Mouse (Mus musculus): ENCODE measurements around the gene Bhlhe23. TPM values are rescaled to one million over a fixed set of nuclear protein-coding genes. Genes with fewer than 3 reads are reported as not detected.

Gene Bhlhe23
- polyA plus RNA-seq (2012; rRNA removed; ENCODE audit: low replicate concordance), result not detected in 2 replicates

DNA sequence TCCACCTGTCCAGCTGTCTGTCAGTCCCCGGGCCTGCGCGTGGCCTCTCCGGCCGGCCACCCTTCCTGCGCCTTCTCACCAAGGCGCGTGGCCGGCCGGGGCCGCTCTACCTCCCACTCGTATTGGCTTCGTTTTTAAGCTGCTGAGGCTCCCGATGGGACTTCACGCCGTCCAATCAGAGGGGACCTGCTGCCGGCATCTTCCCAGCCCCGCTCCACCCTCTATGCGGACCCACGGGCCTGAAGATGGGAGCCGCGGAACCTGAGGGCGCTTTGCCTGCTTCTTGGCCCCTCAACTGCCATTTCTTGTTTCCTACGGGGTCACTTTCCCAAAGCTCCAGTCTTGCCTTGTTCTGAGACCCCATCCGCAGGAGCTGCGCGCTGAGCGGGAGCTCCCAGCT lies at the start of gene Bhlhe23:
Bhlhe23 (minus strand) TSS at position 108 of the 400 bp plus-strand sequence.

DNA sequence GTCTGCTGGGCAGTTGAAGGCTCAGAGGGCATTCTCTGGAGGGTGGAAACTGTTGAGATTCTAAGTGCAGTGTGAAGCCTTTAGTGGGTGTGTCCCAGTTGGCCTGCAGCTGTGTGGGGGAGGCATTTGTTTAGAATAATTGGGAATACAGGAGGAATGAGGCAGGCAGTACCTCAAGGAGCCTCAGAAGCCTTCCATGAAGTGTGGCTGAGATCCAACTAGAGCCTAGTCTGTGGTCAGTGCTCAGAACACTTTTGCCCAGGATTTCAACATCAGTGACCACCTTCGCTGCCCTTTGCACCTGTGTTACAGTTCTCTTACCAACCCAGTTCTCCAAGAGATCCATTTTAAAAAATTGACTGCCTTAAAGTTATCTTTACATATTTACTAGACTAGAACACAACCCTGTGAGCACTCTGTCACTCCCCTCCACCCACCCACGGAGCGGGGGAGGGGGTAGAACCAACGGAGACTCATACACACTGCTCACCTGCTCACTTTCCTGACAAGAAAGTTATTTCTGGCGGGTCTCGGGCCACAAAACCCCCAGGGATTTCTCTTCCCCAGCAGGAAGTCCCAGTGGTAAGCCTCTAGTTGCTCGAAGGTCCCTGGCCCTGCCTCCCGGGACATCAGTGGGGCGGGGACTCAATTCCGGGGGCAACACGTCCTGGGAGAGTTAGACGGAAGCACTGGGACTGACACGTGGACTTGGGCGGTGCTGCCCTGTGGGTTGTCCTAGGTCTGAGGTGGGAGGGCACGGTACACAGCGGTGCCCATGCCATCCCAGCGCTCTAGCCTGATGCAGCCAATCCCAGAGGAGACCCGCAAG lies 51.9 kb downstream of the Bhlhe23 start, which contains the start of gene Slc17a9:
Slc17a9 (plus strand) TSS at position 679 of the 829 bp plus-strand sequence.

Other genes with a start within 250 kb of the Bhlhe23 start
- 24.8 and 28.3 TPM in 2 replicates for gene Mrgbp, start 195.6 kb downstream of the Bhlhe23 start, polyA plus RNA-seq (2012; rRNA removed; ENCODE audit: low replicate concordance)
- 26.0 and 34.5 TPM in 2 replicates for gene Ogfr, start 187.7 kb downstream of the Bhlhe23 start, polyA plus RNA-seq (2012; rRNA removed; ENCODE audit: low replicate concordance)
- gene Col9a3, start 179.1 kb downstream of the Bhlhe23 start, polyA plus RNA-seq (2012; rRNA removed; ENCODE audit: low replicate concordance), result 2.9 and 6.2 TPM in 2 replicates
- 0.14 TPM in 1 of 2 replicates, not detected in the other for gene Tcfl5, start 134.2 kb downstream of the Bhlhe23 start, polyA plus RNA-seq (2012; rRNA removed; ENCODE audit: low replicate concordance)
- gene Dido1, start 66.9 kb downstream of the Bhlhe23 start, polyA plus RNA-seq (2012; rRNA removed; ENCODE audit: low replicate concordance), result 11.9 and 18.3 TPM in 2 replicates
- gene Gid8, start 66.8 kb downstream of the Bhlhe23 start, polyA plus RNA-seq (2012; rRNA removed; ENCODE audit: low replicate concordance), result 20.8 and 40.7 TPM in 2 replicates
- 36.7 and 46.3 TPM in 2 replicates for gene Slc17a9, start 51.6 kb downstream of the Bhlhe23 start, polyA plus RNA-seq (2012; rRNA removed; ENCODE audit: low replicate concordance)
- gene Ythdf1, start 144.0 kb upstream of the Bhlhe23 start, polyA plus RNA-seq (2012; rRNA removed; ENCODE audit: low replicate concordance), result 22.5 and 61.6 TPM in 2 replicates
- not detected in 2 replicates for gene Birc7, start 152.1 kb upstream of the Bhlhe23 start, polyA plus RNA-seq (2012; rRNA removed; ENCODE audit: low replicate concordance)
- gene Nkain4, start 177.8 kb upstream of the Bhlhe23 start, polyA plus RNA-seq (2012; rRNA removed; ENCODE audit: low replicate concordance), result 0.88 and 1.0 TPM in 2 replicates
- gene Arfgap1, start 190.3 kb upstream of the Bhlhe23 start, polyA plus RNA-seq (2012; rRNA removed; ENCODE audit: low replicate concordance), result 47.7 and 59.1 TPM in 2 replicates
- gene Col20a1, start 209.6 kb upstream of the Bhlhe23 start, polyA plus RNA-seq (2012; rRNA removed; ENCODE audit: low replicate concordance), result 2.6 and 3.5 TPM in 2 replicates